Mouse (Mus musculus) heart, adult 2 months (tissue): ENCODE results near the gene Pcgf1. TPM values are rescaled to one million over a fixed set of nuclear protein-coding genes. Genes with fewer than 3 reads are reported as not detected.
A peak's percentile ranks its signal among the peaks of the same experiment; 100 is the strongest.

ENCODE experiments used
- DNase-seq, 2 experiments: peaks; one replicate each; pipeline ENCODE4 v3.0.0; 2021
- H3K27ac ChIP-seq: fragments of 200-600 bp; 2 replicates; pipeline ENCODE4 v1.8.1; 2022
- H3K27me3 ChIP-seq: fragments of 200-500 bp; 2 replicates; pipeline ENCODE4 v1.6.1; 2012; ENCODE audit warnings: mild to moderate bottlenecking, low read length, inconsistent platforms, mixed read lengths; ENCODE audit not compliant: control insufficient read depth, insufficient read depth
- H3K36me3 ChIP-seq: fragments of 200-500 bp; 2 replicates; pipeline ENCODE4 v1.6.1; 2012; ENCODE audit warnings: low read length, inconsistent platforms; ENCODE audit not compliant: control insufficient read depth, insufficient read depth
- H3K4me1 ChIP-seq: fragments of 200-500 bp; 2 replicates; pipeline ENCODE4 v1.6.1; 2011; ENCODE audit warnings: low read length; ENCODE audit not compliant: control insufficient read depth, insufficient read depth
- H3K4me3 ChIP-seq: fragments of 200-600 bp; 2 replicates; pipeline ENCODE4 v1.8.1; 2022
- H3K79me2 ChIP-seq: fragments of 200-500 bp; replicated peaks from 2 replicates; pipeline ENCODE4 v1.6.1; 2012; ENCODE audit warnings: mild to moderate bottlenecking, inconsistent platforms, low read length, moderate library complexity, mixed read lengths; ENCODE audit not compliant: control insufficient read depth, insufficient read depth
- H3K9ac ChIP-seq: fragments of 200-500 bp; 2 replicates; pipeline ENCODE4 v1.6.1; 2012; ENCODE audit warnings: low read depth, mild to moderate bottlenecking, control low read depth, inconsistent platforms, low read length, mixed read lengths
- CTCF ChIP-seq: fragments of 200-600 bp; IDR thresholded peaks from 2 replicates; pipeline ENCODE4 v1.8.1; 2022; ENCODE audit warnings: antibody characterized with exemption, mild to moderate bottlenecking, moderate library complexity
- EP300 ChIP-seq: fragments of 200-500 bp; IDR thresholded peaks from 2 replicates; pipeline ENCODE4 v1.6.1; 2011; ENCODE audit warnings: low read depth, low read length, control low read depth; ENCODE audit not compliant: insufficient read depth
- POLR2A ChIP-seq: fragments of 200-500 bp; IDR thresholded peaks from 2 replicates; pipeline ENCODE4 v1.6.1; 2011; ENCODE audit warnings: mild to moderate bottlenecking, low read depth, low read length, control low read depth; ENCODE audit not compliant: insufficient read depth
- WGBS: fragments of 180-500 bp; shearing (Covaris S2); methylation state at CpG from one replicate; pipeline ENCODE4 v1.1.7; 2018; 5-methylcytosine and 5-hydroxymethylcytosine counted together
- intact Hi-C: fragments of 180-260 bp; cut with DNase I; formaldehyde crosslinking; loops from one replicate; pipeline ENCODE4 v1.15.1; 2025
- long read RNA-seq: library from polyadenylated mRNA; stranded (forward); transcript quantifications from one replicate; pipeline ENCODE4 v2.0.0, GENCODE M21; 2021
- polyA plus RNA-seq: library from polyadenylated mRNA; depleted of rRNA; stranded (reverse); fragments of >200 nt; gene quantifications from 2 replicates; pipeline ENCODE4 v1.2.3, GENCODE M21; 2012; rRNA removed
- total RNA-seq, 2 experiments: library from RNA; stranded (reverse); gene quantifications; 2 replicates each; pipeline ENCODE4 v1.2.3; 2021

The Pcgf1 gene
- total RNA-seq (1 to 10 TPM; 7.7 to 8.0 TPM), polyA plus RNA-seq (11.5 and 15.5 TPM in 2 replicates)
- long read RNA-seq, partial matches to known transcripts, result 3 of 5 reads
- long read RNA-seq, other reads (novel, unspliced or antisense), result 0 of 5 reads

DNA sequence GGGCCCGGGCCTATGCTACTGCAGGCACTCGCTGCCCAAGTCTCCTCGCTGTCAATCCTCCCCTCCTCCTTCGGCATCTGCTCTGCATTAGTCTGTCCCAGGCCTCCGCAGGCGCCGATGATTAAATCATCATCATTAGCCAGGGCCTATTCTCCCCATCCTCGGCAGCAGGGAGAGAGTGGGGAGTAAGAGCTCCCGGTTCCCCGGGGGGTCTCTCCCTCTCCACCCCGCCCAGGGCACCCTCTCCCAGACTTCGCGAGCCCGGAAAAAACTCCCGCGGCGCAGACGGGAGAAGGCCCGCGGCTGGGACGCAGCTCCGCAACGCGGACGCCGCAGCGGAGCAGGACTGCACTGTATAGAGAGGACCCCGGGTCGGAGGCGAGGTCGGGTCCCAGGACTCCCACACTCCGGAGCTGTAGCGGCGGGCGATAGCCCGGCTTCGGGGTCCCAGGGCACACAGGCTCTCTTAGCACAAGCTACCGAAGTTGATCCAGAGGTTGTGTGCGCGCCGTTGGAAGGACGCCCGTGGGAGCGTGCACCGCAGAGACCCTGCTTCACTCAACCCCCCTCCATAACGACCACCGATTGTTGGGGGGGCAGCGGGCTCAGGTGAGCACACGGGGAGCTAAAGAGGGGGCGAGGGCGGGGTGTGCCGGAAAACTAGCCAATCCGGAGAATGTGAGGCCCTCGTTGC is at the start of gene Pcgf1:
TSS of gene Pcgf1 (plus strand) at position 240 of the 694 bp plus-strand sequence.
- WGBS, result under 1% methylated on average over 54 of the region's 54 CpGs
- H3K4me3 ChIP-seq, result peak within 1 kb of the TSS; percentile 98
- intact Hi-C loops, result loop anchor here (1.0 kb wide), 2 partner anchors 23 to 81 kb away; partner anchors contain the start of gene Aup1
- no peaks in the 10 kb centered on the region; the same call in 1 of the 2 replicates for H3K27me3 ChIP-seq
- no peak for TF ChIP-seq EP300
- TF ChIP-seq POLR2A, result no peak
- no peak for TF ChIP-seq CTCF
- H3K27ac ChIP-seq, result peak within 1 kb of the TSS; percentile 99
- DNase-seq, result no peak
- peak within 1 kb of the TSS; percentile 91 for H3K9ac ChIP-seq
- no peaks in the 10 kb centered on the region for H3K79me2 ChIP-seq
- no peaks in the 10 kb centered on the region for H3K36me3 ChIP-seq
- peaks cover 4% of the 10 kb centered on the region for H3K4me1 ChIP-seq

DNA sequence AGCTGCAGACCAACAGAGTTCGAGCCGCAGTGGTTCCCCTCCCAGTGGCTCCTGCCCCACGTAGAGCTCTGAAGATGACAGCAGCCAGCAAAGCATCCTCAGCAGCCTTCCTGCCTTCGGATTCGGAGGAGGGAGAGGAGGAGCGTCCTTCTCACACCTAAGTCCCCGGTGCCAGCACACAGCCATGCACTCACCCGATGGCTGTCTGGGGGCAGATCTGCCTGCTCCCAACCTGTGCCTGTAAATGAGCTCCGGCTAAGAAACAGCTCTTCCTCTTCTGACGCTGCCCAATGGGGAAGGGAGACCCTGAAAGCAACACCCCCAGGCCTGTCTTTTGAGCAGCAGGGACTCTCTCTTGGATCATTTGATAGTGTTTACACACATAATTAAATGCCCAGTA is 47.9 kb upstream of the Pcgf1 start:
- H3K36me3 ChIP-seq, result no peaks in the 10 kb centered on the region
- no peaks in the 10 kb centered on the region; the same call in 1 of the 2 replicates for H3K4me1 ChIP-seq
- intact Hi-C loops, result no loop called here
- H3K79me2 ChIP-seq, result no peaks in the 10 kb centered on the region
- WGBS, result 64% methylated on average over 10 of the region's 10 CpGs
- H3K27ac ChIP-seq, result no peak overlapping the region
- H3K9ac ChIP-seq, result no peak overlapping the region
- no peak for DNase-seq
- no peaks in the 10 kb centered on the region for H3K27me3 ChIP-seq
- no peak overlapping the region for H3K4me3 ChIP-seq
- TF ChIP-seq CTCF (no peak), POLR2A (no peak), EP300 (no peak)

DNA sequence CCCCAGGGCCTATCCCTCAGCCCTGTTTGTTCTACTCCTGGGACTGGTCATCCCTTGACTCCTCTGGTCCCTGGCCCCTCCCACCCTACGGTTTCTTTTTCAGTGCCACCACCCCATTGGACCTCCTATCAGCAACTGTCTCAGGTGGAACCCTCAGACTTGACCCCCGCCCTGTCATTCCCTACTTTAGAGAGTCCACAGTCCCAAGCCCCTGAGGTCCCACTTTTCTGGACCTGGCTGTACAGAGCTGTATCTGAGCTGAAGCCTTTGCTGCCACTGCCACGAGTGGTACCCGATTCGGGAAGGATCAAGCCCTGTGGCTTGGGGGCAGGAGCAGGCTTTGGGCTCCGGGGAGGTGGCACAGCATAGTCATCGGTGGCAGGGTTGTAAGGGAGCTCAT is 46.6 kb upstream of the Pcgf1 start:
- Histone ChIP-seq H3K27me3 (no peaks in the 10 kb centered on the region), H3K36me3 (no peaks in the 10 kb centered on the region), H3K9ac (no peak overlapping the region), H3K4me3 (no peak overlapping the region), H3K27ac (no peak overlapping the region), H3K79me2 (no peaks in the 10 kb centered on the region), H3K4me1 (no peaks in the 10 kb centered on the region; the same call in 1 of the 2 replicates)
- WGBS, result 85% methylated on average over 7 of the region's 7 CpGs
- intact Hi-C loops, result no loop called here
- TF ChIP-seq EP300 (no peak), POLR2A (no peak), CTCF (no peak)
- DNase-seq, result no peak

DNA sequence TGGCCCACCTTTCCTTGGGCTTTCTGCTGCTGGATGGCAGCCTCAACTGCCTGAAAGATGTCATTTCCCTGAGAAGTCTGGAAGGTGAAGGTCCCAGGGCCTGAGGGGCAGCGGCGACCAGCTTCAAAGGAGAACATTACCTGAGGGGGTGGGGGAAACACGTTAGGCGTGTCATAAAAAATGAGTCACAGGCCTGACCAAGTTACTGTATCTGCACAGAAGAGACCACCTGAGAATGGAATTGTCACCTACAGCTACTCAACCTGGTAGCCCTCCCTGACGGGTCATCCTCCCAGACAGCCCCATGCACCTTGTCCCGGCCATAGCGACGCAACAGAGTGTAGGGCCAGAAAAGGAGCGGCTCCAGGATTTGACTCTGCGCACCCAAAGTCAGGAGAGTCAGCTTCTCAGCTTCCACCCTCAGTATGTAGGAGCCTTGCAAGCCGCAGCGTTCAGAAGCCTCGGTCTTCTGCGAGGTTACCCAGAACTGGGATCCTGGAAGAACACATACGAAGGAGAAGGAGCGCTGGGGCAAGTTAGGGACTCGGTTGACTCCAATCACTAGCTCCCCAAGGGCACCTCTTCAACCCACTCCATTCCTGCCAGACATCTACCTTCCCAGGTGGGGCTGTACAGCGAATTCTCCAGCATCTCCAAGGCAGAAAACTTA is 45.6 kb upstream of the Pcgf1 start:
- Histone ChIP-seq H3K27me3 (no peaks in the 10 kb centered on the region), H3K4me3 (peak overlapping the region; percentile 85; the same call in 1 of the 2 replicates), H3K9ac (no peak overlapping the region), H3K79me2 (no peaks in the 10 kb centered on the region), H3K36me3 (no peaks in the 10 kb centered on the region), H3K4me1 (no peaks in the 10 kb centered on the region; the same call in 1 of the 2 replicates), H3K27ac (no peak overlapping the region)
- TF ChIP-seq EP300 (no peak), CTCF (no peak), POLR2A (no peak)
- DNase-seq, result no peak
- WGBS, result 80% methylated on average over 18 of the region's 18 CpGs
- intact Hi-C loops, result loop anchor here (1.0 kb wide), 1 partner anchor 34 kb away; no protein-coding TSS in a partner anchor

DNA sequence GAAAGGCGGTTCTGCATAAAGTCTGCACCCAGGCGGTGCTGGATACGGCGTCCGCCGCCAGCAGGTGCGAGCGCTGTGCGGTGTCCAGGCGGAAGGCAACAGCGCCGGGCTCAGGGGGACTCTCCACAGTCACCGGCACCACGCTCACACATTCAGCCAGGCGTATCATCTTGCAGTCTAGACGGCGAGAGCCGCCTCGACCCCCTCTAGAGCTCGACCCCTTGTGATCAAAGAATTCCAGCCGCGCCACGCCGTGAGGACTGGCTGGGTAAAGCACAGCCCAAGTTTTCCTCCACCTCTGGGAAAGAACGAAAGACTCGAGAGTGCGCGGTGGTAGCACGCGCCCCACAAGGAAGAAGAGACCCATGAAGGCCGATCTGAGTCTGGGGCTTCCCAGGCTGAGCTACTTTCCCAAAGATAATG is 44.9 kb upstream of the Pcgf1 start:
- DNase-seq, result peak in 1 of 2 experiments; percentile 59
- H3K36me3 ChIP-seq, result no peaks in the 10 kb centered on the region
- peak overlapping the region; percentile 73 for H3K27ac ChIP-seq
- H3K9ac ChIP-seq, result peak overlapping the region; percentile 69
- no peaks in the 10 kb centered on the region for H3K27me3 ChIP-seq
- H3K4me3 ChIP-seq, result peak overlapping the region; percentile 85
- under 1% methylated on average over 31 of the region's 31 CpGs for WGBS
- no peaks in the 10 kb centered on the region; the same call in 1 of the 2 replicates for H3K4me1 ChIP-seq
- intact Hi-C loops, result loop anchor here (1.0 kb wide), 1 partner anchor 34 kb away; no protein-coding TSS in a partner anchor
- H3K79me2 ChIP-seq, result no peaks in the 10 kb centered on the region
- TF ChIP-seq CTCF (peak; percentile 8; the same call in 1 of the 2 replicates), EP300 (no peak)
